Mouse (Mus musculus) liver, postnatal 0 days (tissue): ENCODE data around the gene Ndufb8.

Experiments
- CTCF ChIP-seq: sonication (generic); IDR thresholded peaks from 2 replicates; pipeline ENCODE4 v1.5.1; 2016; ENCODE audit warnings: antibody characterized with exemption, low read depth
- EP300 ChIP-seq: IDR thresholded peaks from 2 replicates; pipeline ENCODE4 v1.6.1; 2016; ENCODE audit warnings: antibody characterized with exemption, low read depth, mild to moderate bottlenecking

DNA sequence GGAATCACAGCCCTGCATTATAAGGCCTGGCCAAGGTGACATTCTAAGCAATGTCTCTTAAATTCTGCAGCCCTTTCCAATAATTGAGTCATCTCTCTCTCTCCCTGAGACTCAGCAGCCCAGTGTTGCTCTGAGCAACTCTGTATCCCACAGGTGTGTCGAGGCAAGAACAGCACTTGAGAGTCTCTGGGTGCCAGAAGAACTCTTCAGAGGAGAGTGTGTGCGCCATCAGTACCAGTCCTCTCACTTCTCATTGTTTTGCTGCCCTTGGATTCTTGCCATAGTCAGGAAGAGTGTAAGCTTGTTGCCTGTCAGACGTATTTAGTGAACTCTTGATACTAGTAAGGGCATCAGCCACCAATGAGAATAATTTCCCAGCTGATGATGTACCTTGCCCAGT is 12.5 kb upstream of the Ndufb8 start:
- no peak for TF ChIP-seq CTCF
- TF ChIP-seq EP300: no peak
